Mouse (Mus musculus): ENCODE results near the gene Olfr1364. TPM values are rescaled to one million over a fixed set of nuclear protein-coding genes. Genes with fewer than 3 reads are reported as not detected.

Olfr1364 gene
- polyA plus RNA-seq (2012; rRNA removed), result not detected in 2 replicates

DNA sequence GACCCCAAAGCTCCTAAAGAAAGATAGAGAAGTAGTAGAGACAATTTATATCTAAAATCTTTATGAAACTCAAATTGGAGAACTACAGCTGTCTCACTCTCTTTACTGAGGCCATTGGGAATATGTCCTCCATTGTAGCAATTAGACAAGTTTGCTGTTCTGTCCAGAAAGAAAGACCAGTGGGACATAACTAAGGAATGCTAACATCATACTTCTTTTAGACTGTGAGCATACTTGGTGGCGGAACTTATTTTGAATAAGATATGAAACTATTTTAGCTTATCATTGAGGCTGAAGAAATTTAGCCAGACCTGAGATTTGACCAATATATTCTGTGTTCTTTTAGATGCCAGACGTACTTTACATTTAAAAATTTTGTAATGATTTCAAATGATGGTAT lies at the start of gene Olfr1364:
Gene Olfr1364 (minus strand): TSS at position 101 of the 400 bp plus-strand sequence.

DNA sequence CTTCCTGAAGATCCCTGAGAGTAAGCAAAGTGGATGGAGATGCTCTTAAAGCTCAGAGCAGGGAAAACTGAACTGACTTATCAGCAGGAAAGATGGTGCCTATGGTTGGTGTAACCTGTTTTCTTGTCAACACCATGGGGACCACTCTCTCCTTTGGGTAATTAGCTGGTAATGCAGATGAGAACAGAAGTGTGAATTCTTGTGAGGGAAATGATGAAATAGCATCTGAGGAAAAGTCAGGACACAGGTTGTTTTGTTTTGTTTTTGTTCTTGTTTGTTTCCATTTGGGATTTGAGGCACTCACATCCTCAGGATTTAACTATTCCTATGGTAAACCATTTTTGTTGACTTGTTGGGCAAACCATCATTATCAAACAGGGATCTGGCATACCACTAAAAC lies 32.4 kb upstream of the Olfr1364 start, which contains the start of gene Olfr1362:
Gene Olfr1362 (minus strand): TSS at position 101 of the 400 bp plus-strand sequence.

DNA sequence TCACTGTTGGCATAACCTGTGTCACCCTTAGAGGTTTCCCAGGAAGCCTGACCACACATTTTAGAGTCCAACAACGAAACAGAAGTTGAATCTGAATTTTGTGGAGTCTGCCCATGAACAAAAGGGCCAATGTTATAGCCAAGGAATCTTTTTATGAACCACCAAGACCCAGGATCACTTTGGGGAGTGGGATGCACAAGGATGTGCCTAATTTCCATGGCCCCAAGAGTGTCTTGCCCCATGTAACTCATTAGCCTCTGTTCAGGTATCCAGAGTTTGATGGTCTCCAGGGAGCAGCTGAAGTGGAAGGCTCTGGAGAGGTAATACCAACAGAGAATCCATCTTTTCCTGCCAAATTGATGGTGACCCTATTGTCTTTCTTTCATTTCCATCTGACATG lies 21.8 kb downstream of the Olfr1364 start, which contains the start of gene Olfr1535:
Gene Olfr1535 (minus strand): TSS at position 101 of the 400 bp plus-strand sequence.

DNA sequence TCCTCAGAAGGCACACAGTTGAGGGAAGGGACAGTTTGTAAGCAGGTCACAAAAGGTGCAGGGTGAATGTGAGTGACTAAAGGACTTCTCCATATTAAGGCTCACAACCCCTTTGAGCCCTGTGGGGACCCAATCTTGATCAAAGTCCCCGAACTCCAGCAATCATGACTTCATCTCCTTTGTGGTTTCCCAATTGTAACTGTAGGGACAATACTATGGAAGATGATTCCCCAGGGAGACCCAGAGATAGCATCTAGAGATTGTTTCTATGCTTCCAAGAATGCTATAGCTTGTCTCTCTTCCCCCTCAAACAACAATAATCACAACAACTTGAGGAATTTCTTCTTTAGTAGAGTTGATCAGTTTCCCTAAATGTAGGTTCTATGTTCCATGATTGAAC lies 38.9 kb downstream of the Olfr1364 start, which contains the start of gene Olfr1366:
Gene Olfr1366 (minus strand): TSS at position 101 of the 400 bp plus-strand sequence.

DNA sequence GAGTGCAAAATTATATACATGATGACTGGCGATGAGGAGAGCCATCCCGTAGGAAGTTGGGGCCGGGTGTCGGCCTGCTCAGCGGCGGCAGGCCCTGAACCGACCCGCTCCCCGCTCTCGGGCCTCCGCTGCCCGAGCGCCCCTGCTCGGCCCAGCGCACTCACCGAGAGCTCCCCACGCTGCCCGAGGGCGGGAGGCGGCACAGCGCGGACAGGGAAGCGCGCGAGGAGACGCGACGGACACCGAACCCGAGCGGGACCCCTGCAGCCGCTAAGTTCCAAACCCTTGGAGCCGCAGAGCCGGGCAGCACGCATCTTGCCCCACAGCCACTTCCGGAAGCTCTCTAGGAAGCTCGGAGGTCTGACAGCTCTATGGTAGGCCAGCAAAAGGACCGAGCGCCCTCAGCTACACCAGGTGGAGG lies 50.8 kb downstream of the Olfr1364 start, which contains the start of gene Zkscan8:
Gene Zkscan8 (minus strand): TSS at position 340 of the 421 bp plus-strand sequence.

Other genes starting within 250 kb of the Olfr1364 start
- not detected in 2 replicates for gene Olfr1367, start 234.8 kb downstream of the Olfr1364 start, polyA plus RNA-seq (2012; rRNA removed)
- 2.2 and 2.4 TPM in 2 replicates for gene Zscan12, start 218.9 kb downstream of the Olfr1364 start, polyA plus RNA-seq (2012; rRNA removed)
- 29.4 and 29.5 TPM in 2 replicates for gene Zkscan3, start 179.0 kb downstream of the Olfr1364 start, polyA plus RNA-seq (2012; rRNA removed)
- gene Pgbd1, start 140.7 kb downstream of the Olfr1364 start, polyA plus RNA-seq (2012; rRNA removed), result 0.76 and 0.79 TPM in 2 replicates
- 22.7 and 24.7 TPM in 2 replicates for gene Zscan26, start 128.0 kb downstream of the Olfr1364 start, polyA plus RNA-seq (2012; rRNA removed)
- 0.24 and 0.43 TPM in 2 replicates for gene Nkapl, start 113.2 kb downstream of the Olfr1364 start, polyA plus RNA-seq (2012; rRNA removed)
- gene Zkscan4, start 102.9 kb downstream of the Olfr1364 start, polyA plus RNA-seq (2012; rRNA removed), result 0.22 and 0.26 TPM in 2 replicates
- not detected in 2 replicates for gene Gm10065, start 102.3 kb downstream of the Olfr1364 start, polyA plus RNA-seq (2012; rRNA removed)
- 0.34 and 0.50 TPM in 2 replicates for gene AK157302, start 86.5 kb downstream of the Olfr1364 start, polyA plus RNA-seq (2012; rRNA removed)
- gene Gm11273, start 80.3 kb downstream of the Olfr1364 start, polyA plus RNA-seq (2012; rRNA removed), result 5.1 and 11.2 TPM in 2 replicates
- 2.0 and 2.3 TPM in 2 replicates for gene Zkscan8, start 50.6 kb downstream of the Olfr1364 start, polyA plus RNA-seq (2012; rRNA removed)
- not detected in 2 replicates for gene Olfr1366, start 39.0 kb downstream of the Olfr1364 start, polyA plus RNA-seq (2012; rRNA removed)
- not detected in 2 replicates for gene Olfr1535, start 21.9 kb downstream of the Olfr1364 start, polyA plus RNA-seq (2012; rRNA removed)
- not detected in 2 replicates for gene Olfr1362, start 32.3 kb upstream of the Olfr1364 start, polyA plus RNA-seq (2012; rRNA removed)
- gene Olfr11, start 60.8 kb upstream of the Olfr1364 start, polyA plus RNA-seq (2012; rRNA removed), result not detected in 2 replicates
- gene Olfr1361, start 81.6 kb upstream of the Olfr1364 start, polyA plus RNA-seq (2012; rRNA removed), result not detected in 2 replicates
- gene Olfr1360, start 95.6 kb upstream of the Olfr1364 start, polyA plus RNA-seq (2012; rRNA removed), result not detected in 2 replicates
- not detected in 2 replicates for gene Olfr1359, start 116.4 kb upstream of the Olfr1364 start, polyA plus RNA-seq (2012; rRNA removed)
- gene Hist1h2bl, start 134.4 kb upstream of the Olfr1364 start, polyA plus RNA-seq (2012; rRNA removed), result 5.9 and 7.6 TPM in 2 replicates
- 1.9 and 2.8 TPM in 2 replicates for gene Hist1h2ai, start 134.7 kb upstream of the Olfr1364 start, polyA plus RNA-seq (2012; rRNA removed)
- 11.5 and 11.6 TPM in 2 replicates for gene Hist1h3h, start 135.9 kb upstream of the Olfr1364 start, polyA plus RNA-seq (2012; rRNA removed)
- 4.9 and 7.3 TPM in 2 replicates for gene Hist1h2bm, start 140.3 kb upstream of the Olfr1364 start, polyA plus RNA-seq (2012; rRNA removed)
- 9.1 and 9.2 TPM in 2 replicates for gene Hist1h4j, start 153.3 kb upstream of the Olfr1364 start, polyA plus RNA-seq (2012; rRNA removed)
- gene Hist1h4k, start 168.7 kb upstream of the Olfr1364 start, polyA plus RNA-seq (2012; rRNA removed), result 14.1 and 22.0 TPM in 2 replicates
- gene Hist1h2ak, start 172.1 kb upstream of the Olfr1364 start, polyA plus RNA-seq (2012; rRNA removed), result 17.2 and 18.2 TPM in 2 replicates
- gene Hist1h2bn, start 172.4 kb upstream of the Olfr1364 start, polyA plus RNA-seq (2012; rRNA removed), result 10.0 and 14.8 TPM in 2 replicates
- 3.8 and 4.1 TPM in 2 replicates for gene Hist1h1b, start 198.9 kb upstream of the Olfr1364 start, polyA plus RNA-seq (2012; rRNA removed)
- 13.4 and 17.5 TPM in 2 replicates for gene Hist1h3i, start 201.6 kb upstream of the Olfr1364 start, polyA plus RNA-seq (2012; rRNA removed)
- gene Hist1h2an, start 205.5 kb upstream of the Olfr1364 start, polyA plus RNA-seq (2012; rRNA removed), result 3.5 and 4.0 TPM in 2 replicates
- gene Hist1h2bp, start 205.7 kb upstream of the Olfr1364 start, polyA plus RNA-seq (2012; rRNA removed), result 1.2 and 2.5 TPM in 2 replicates
- 3.5 and 6.3 TPM in 2 replicates for gene Hist1h2bq, start 228.4 kb upstream of the Olfr1364 start, polyA plus RNA-seq (2012; rRNA removed)
- gene Hist1h2ao, start 228.7 kb upstream of the Olfr1364 start, polyA plus RNA-seq (2012; rRNA removed), result not detected in 2 replicates
- not detected in 2 replicates for gene Hist1h4m, start 230.0 kb upstream of the Olfr1364 start, polyA plus RNA-seq (2012; rRNA removed)

Measured in liver, embryonic 18 days (tissue).